Mouse (Mus musculus) neural tube, embryonic 10.5 days (tissue): Measurements from ENCODE around the gene Sept5.

Experiments used
- DNase-seq: peaks from one replicate; pipeline ENCODE4 v3.0.0-alpha.2; 2017; ENCODE audit warnings: low spot score; ENCODE audit errors: extremely low spot score

Sept5 gene

GRCm38 (mm10) chr16:18632816-18633215, 3.1 kb upstream of the Sept5 start:
- DNase-seq, result no peak

DNA sequence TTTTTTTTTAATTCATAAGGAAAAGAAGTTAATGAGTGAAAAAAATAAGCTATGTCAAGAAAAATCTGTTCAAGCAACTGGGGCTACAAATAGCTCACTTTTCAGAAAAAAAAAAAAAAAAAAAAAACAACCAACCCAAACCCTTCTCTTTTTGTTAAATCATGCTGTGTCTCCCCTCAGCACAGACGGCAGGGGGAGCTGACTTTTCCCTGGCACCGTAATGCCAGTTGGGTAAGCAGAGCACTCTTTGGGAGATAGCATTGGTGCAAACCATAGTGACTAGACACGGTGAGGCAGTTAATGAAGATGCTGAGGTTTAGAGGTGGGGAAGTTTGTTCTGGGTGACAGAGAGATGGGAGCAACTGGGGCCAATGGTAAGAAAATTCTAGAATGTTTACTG, 2.3 kb upstream of the Sept5 start:
- DNase-seq, result no peak

DNA sequence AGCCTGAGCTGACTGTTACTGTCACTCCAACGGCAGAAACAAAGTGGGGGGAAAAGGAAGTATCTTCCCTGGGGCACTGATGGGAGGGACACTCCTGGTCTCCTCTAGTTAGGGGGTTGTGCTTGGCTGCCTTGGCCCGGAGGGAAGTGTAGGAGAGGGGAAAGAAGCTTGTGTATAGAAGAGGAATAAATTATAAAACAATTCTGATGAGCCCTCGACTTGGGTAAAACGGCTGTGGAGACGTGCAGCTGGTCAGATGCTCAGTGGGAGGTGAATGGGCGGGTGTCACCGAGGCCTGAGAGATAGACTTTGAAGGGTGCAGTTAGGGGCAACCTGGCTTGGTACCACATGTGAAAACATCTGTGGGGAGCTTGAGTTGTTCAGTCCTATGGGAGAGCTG, 1.4 kb upstream of the Sept5 start:
- DNase-seq, result no peak

GRCm38 (mm10) chr16:18630291-18630690, 537 bp upstream of the Sept5 start:
- DNase-seq, result no peak

GRCm38 (mm10) chr16:18628948-18629340, 810 bp downstream of the Sept5 start:
- no peak for DNase-seq

- no peak for DNase-seq
Observed at GRCm38 (mm10) chr16:18628206-18628947, 1.4 kb downstream of the Sept5 start.

DNA sequence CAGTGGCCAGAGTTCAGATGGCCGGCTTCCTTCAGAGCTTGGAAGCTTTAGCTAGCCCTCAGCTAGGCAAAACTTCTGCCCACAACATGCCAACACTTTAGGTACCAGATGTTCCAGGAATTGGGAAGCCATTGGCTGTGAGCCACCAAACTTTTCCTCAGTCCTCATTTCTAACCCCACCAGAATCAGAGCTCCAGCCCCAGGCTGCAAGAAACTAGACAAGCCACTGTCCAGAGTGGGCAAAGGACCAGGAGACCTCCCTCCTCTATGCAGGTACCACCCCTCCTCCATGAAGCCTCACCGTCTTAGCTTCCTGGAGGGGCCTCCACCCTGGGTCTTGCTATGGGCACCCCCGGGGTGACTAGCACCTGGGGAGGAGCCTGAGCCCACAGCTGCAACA, 2.6 kb downstream of the Sept5 start:
- DNase-seq, result no peak

DNA sequence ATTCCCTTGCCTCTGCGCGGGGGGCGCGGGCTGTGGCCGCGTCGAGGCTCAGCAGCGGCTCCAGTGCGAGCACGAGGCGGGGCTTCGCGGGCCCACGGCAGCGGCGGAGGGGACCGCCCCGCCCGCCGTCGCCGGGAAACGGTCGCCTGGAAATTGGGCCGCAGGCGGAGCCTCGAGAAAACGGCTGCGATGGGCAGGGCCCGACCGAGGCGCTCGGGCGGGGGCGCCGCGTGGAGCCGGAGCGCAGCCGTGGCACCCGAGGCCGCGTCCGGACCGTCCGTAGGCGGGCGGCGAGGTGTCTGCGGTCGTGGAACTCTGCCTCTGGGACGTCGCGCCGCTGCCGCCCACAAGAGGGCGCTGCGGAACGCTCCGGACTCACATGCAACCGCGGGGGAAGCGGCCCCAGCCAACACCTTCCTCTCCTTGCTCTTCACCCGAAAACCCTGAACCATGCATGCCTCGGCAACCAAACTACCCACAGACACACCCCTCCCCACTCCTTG, 3.3 kb downstream of the Sept5 start, which contains the start of gene Gm49601:
TSS of gene Gm49601 (minus strand) at position 52 of the 503 bp plus-strand sequence.
- peak; percentile 89 for DNase-seq

- DNase-seq, result peak; percentile 59
Observed at GRCm38 (mm10) chr16:18625791-18626311, 3.9 kb downstream of the Sept5 start.

DNA sequence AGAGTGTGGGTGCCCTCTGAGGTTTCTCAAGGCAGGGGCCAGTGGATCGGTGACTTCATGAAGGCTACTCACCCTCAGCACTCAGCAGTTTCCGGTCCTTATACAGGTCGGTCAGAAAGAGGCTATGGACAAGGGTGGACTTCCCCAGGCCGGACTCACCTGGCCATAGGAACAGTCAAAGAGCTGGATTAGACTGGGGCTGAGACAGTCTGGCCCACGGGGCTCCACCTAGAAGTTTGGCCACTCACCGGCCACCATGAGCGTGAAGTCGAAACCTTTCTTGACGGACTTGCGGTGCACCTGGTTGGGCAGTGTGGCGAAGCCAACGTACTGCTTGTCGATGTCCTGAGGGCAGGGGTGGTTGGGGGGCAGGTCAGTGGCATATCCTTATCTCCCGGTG, 4.7 kb downstream of the Sept5 start:
- no peak for DNase-seq

DNA sequence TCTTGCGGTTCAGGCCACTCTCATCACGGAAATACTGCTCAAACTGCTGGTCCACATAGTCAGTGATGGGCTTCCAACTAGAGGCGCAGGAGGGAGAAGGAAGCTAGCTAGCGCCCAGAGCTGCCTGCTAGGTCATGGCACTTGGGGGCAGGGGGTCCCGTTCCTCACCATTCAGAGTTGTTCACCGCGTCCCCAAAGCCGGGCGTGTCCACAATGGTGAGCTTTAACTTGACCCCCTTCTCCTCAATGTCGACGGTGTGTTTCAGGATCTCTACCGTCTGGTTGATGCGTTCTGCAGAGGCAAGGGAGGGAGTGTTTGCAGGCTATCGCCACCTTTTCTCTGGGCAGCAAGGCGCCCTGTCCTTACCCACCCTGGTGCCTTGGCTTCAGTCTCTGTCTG, 5.1 kb downstream of the Sept5 start:
- no peak for DNase-seq

GRCm38 (mm10) chr16:18623751-18624540, 5.8 kb downstream of the Sept5 start:
- no peak for DNase-seq

- DNase-seq, result no peak
Observed at GRCm38 (mm10) chr16:18622916-18623750, 6.6 kb downstream of the Sept5 start.

DNA sequence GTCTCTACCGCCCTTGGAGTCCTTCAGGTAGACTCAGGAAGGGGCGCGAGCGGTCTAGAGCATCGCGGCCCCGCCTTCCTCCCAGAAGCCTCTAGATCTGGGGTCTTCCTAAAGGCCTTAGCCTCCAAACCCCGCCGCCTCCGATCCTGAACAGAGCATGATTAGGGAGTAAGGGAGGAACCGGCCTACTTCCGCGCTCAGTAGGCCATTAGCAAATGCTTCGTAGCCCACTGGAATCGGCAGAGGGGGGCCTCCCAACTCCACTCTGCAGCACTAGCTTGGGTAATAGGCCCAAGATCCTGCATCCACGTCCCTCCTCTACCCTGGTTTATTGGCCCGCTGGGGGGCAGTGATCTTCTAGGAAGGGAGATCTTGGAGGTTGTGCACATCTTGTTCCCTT, 7.7 kb downstream of the Sept5 start, which contains the start of gene Gp1bb:
TSS of gene Gp1bb (minus strand) at position 385 of the 400 bp plus-strand sequence.
- DNase-seq, result no peak

- peak; percentile 61 for DNase-seq
Observed at GRCm38 (mm10) chr16:18621362-18622001, 8.3 kb downstream of the Sept5 start.

DNA sequence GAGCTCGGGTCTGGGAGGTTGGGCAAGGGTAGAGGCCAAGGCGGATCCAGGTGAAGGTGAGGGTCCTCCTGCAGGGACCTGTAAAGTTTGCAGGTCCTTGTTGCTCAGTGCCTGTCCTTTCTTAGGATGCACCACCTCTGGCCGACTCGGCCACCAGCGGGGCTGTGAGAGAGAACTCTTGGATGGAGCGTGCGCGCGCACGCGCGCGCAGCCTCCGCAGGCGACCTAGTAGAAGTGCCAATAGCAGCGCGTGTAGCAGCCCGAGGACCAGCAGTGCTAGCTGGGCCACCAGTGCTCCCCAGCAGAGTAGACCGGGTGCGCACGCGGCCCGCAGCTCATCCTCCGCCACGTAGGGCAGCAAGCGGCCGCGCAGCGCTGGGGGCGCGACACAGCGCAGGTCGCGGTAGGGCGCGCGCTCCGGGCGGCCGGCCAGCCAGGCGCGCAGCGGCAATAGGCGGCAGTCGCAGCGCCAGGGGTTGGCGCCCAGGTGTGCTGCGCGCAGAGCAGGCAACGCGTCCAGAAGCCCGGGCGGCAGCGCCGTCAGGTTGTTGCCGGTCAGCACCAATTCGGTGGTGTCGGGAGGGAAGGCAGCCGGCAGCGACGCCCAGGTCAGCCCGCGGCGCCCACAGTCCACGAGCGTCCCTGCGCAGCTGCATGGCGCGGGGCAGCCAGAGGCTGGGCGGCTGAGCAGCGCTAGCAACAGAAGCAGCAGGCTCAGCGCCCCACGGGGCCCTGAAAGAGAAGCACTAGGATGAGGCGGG, 9.0 kb downstream of the Sept5 start:
- peak; percentile 56 for DNase-seq

DNA sequence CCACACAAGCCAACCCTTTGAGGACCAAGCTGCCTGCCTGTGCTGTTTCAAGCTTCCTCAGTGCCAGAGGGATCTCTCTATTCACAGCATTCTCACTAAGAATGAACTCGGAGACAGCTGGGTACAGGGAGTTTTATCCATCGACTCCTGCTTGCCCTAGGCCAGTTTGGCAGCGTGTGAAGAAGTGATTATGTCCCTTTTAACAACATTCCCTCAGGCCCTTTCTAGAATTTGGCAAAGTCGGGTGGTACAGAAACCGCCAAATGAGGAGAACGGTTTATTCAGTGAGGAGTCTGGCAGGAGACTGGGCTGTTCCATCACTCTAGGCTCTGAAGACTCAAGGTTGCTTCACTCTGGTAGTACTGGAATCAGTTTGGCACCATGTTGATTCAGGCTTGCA, 9.6 kb downstream of the Sept5 start:
- DNase-seq, result no peak

DNA sequence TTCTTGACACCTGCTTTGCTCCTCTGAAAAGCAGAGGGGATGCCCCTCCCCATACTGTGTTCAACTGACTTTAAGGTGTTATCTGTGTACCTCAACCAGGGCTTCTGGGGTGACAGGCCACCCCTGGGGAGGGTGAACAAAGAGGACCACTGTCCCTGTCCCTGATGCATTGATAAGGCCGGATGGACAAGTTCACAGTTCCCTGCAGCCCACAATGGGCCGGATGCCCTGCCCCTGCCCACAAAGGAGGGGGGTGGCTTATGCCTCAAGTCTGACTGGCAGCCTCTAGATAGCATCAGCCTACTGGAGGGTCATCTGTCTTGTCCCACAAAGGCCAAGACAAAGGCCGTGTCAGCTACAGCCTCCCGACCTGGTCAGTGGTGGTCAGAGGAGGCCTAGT, 10.6 kb downstream of the Sept5 start:
- no peak for DNase-seq

- DNase-seq, result no peak
Observed at GRCm38 (mm10) chr16:18618297-18618696, 11.5 kb downstream of the Sept5 start.
